11 mouse cellular contexts compared by ENCODE assay signal in genomic region chr19:47488250-47488649, GRCm38 (mm10). TPM values are rescaled to one million over a fixed set of nuclear protein-coding genes. Genes with fewer than 3 reads are reported as not detected.
DNase-seq lines count a peak whose midpoint lies in the region; TF ChIP-seq lines count a peak whose summit lies in the region.
"Had no signal": no experiment of that assay in that cellular context is flagged by ENCODE, and none has a peak within 500 bp of the region (broad histone marks: within the 10 kb centered on the region; RNA-seq: fewer than 3 reads in every experiment).

No protein-coding gene starts in this region.

- intact Hi-C loops in gastrocnemius, adult 2 months (cut with DNase I) = no loop called here
- intact Hi-C loops in left cerebral cortex, postnatal 36 days (cut with DNase I) = no loop called here

- WGBS in lung, adult 2 months = 44% methylated on average over 4 of the region's 4 CpGs

- no peak overlapping the region for H3K4me3 ChIP-seq in gastrocnemius, adult 2 months
- no peak overlapping the region for H3K4me3 ChIP-seq in lung, adult 2 months (replicated peaks; ENCODE audit: extremely low read depth, low read depth, low read length)
- H3K4me3 ChIP-seq in myocyte = no peak overlapping the region
- H3K4me3 ChIP-seq: megakaryocyte, embryonic 14.5 days had no signal

- TF ChIP-seq CTCF in gastrocnemius, adult 2 months (IDR thresholded peaks at IDR 0.05) = peak; percentile 52
- TF ChIP-seq CTCF in lung, adult 2 months (IDR thresholded peaks at IDR 0.05; ENCODE audit: insufficient read depth, low read length) = peak; percentile 54

- no peaks in the 10 kb centered on the region for H3K79me2 ChIP-seq in myocyte (ENCODE audit: control insufficient read depth, insufficient read depth)

- peak overlapping the region; percentile 0 for H3K4me2 ChIP-seq in myocyte (ENCODE audit: low read depth)

- no peaks in the 10 kb centered on the region for H3K27me3 ChIP-seq in myocyte (ENCODE audit: control insufficient read depth, insufficient read depth, insufficient read length)

- peak; percentile 50 for DNase-seq in gastrocnemius, adult 2 months
- DNase-seq in gastrocnemius, postnatal 25 days = no peak
- DNase-seq in lung, adult 2 months = peak; percentile 42
- DNase-seq in lung, postnatal 25 days (ENCODE audit: low spot score) = no peak
- DNase-seq in R1 (ENCODE audit: low read depth, low spot score) = peak; percentile 86
- DNase-seq in right cerebral cortex, postnatal 25 days = no peak
- no peak for DNase-seq in left cerebral cortex, postnatal 36 days (ENCODE audit: low spot score in 2 of 2)
- DNase-seq: cerebellum, adult 11 months; heart, postnatal 4 days had no signal

- no peak overlapping the region for H3K27ac ChIP-seq in gastrocnemius, adult 2 months

- no peak overlapping the region for H3ac ChIP-seq in myocyte (ENCODE audit: control insufficient read depth, insufficient read length)

- H3K36me3 ChIP-seq in myocyte (ENCODE audit: control insufficient read depth, insufficient read depth) = no peaks in the 10 kb centered on the region

- TF ChIP-seq POLR2A in lung, adult 2 months (IDR thresholded peaks at IDR 0.05; ENCODE audit: borderline replicate concordance, extremely low read depth, low read depth, low read length) = no peak
- TF ChIP-seq POLR2A in myocyte (IDR thresholded peaks at IDR 0.05; ENCODE audit: insufficient read length, low read depth) = no peak

- peaks cover 3% of the 10 kb centered on the region; the same call in 1 of the 2 replicates for H3K4me1 ChIP-seq in lung, adult 2 months (ENCODE audit: control insufficient read depth, insufficient read depth, low read length)

TF ChIP-seq in myocyte, 11 proteins besides CTCF, POLR2A, EP300 and RAD21:
- TF ChIP-seq MYOG (IDR thresholded peaks at IDR 0.05; ENCODE audit: control insufficient read depth in 1 of 3, insufficient read depth in 1 of 3, insufficient read length in 2 of 3, low read depth in 2 of 3) = no peak

RNA-seq across cellular contexts. Expression of gene Sh3pxd2a, which starts 24.0 kb away (rescaled TPM):
- 10 to 100 TPM; 37.7 to 44.7 TPM for total RNA-seq in gastrocnemius, adult 2 months (2021)
- 10 to 100 TPM; 37.8 to 46.3 TPM for total RNA-seq in gastrocnemius, postnatal 25 days (2021)
- 36.9 and 40.9 TPM in 2 replicates for polyA plus RNA-seq in lung, adult 2 months (2012; rRNA removed)
- 59.5 TPM for polyA plus RNA-seq in myocyte (2012; fragmentation: generic; extraction: Trizol)
- 10 to 100 TPM; 27.9 to 36.1 TPM for total RNA-seq in left cerebral cortex, postnatal 36 days (2021)

RNA-seq across cellular contexts. Expression of gene Stn1, which starts 49.1 kb away (rescaled TPM):
- total RNA-seq in gastrocnemius, adult 2 months (2021) = 1 to 10 TPM; 3.8 to 5.6 TPM
- total RNA-seq in gastrocnemius, postnatal 25 days (2021) = 1 to 10 TPM; 5.8 to 6.0 TPM
- 19.2 and 21.1 TPM in 2 replicates for polyA plus RNA-seq in lung, adult 2 months (2012; rRNA removed)
- polyA plus RNA-seq in myocyte (2012; fragmentation: generic; extraction: Trizol) = 43.9 TPM
- total RNA-seq in left cerebral cortex, postnatal 36 days (2021) = 10 to 100 TPM; 23.9 to 30.8 TPM

Comparison
In these comparisons a context has a peak if more than half of its experiments do, and no peak if none do; other contexts are left out.
1. DNase-seq: peak in gastrocnemius, adult 2 months (single experiment), lung, adult 2 months (single experiment) and R1 (single experiment); none in gastrocnemius, postnatal 25 days (single experiment), lung, postnatal 25 days (single experiment), right cerebral cortex, postnatal 25 days (single experiment) and left cerebral cortex, postnatal 36 days (0 of 2).